Mouse (Mus musculus) midbrain, postnatal 0 days (tissue): ENCODE measurements around the gene St8sia1. TPM values are rescaled to one million over a fixed set of nuclear protein-coding genes. Genes with fewer than 3 reads are reported as not detected.

Experiments used
- ATAC-seq: fragments of 200-750 bp; cut with Nextera tagmentation; 2 replicates; pipeline ENCODE4 v1.8.0; 2017; ENCODE audit warnings: moderate number of reproducible peaks, mild to moderate bottlenecking, moderate TSS enrichment, moderate library complexity; ENCODE audit not compliant: low FRiP score
- DNase-seq: peaks from one replicate; pipeline ENCODE4 v3.0.0-alpha.2; 2015; ENCODE audit warnings: low spot score
- H3K27ac ChIP-seq: fragments of 300-500 bp; sonication (generic); 2 replicates; pipeline ENCODE4 v1.5.1; 2014; ENCODE audit warnings: low read depth, mild to moderate bottlenecking, low read length, mixed read lengths
- H3K27me3 ChIP-seq: fragments of 300-500 bp; sonication (generic); 2 replicates; pipeline ENCODE4 v1.6.1; 2014; ENCODE audit warnings: low read length, control low read depth, mixed read lengths; ENCODE audit not compliant: insufficient read depth
- H3K36me3 ChIP-seq: fragments of 300-500 bp; sonication (generic); 2 replicates; pipeline ENCODE4 v1.6.1; 2014; ENCODE audit warnings: low read length, control low read depth, mixed read lengths; ENCODE audit not compliant: insufficient read depth
- H3K4me1 ChIP-seq: fragments of 300-500 bp; sonication (generic); 2 replicates; pipeline ENCODE4 v1.6.1; 2014; ENCODE audit warnings: mild to moderate bottlenecking, control low read depth, antibody characterized with exemption, low read length, mixed read lengths; ENCODE audit not compliant: insufficient read depth
- H3K4me2 ChIP-seq: fragments of 300-500 bp; sonication (generic); 2 replicates; pipeline ENCODE4 v1.6.1; 2014; ENCODE audit warnings: low read depth, mild to moderate bottlenecking, low read length, mixed read lengths; ENCODE audit not compliant: poor library complexity, severe bottlenecking
- H3K4me3 ChIP-seq: fragments of 300-500 bp; sonication (generic); 2 replicates; pipeline ENCODE4 v1.5.1; 2014; ENCODE audit warnings: low read depth, mild to moderate bottlenecking, low read length, moderate library complexity
- H3K9ac ChIP-seq: fragments of 300-500 bp; sonication (generic); replicated peaks from 2 replicates; pipeline ENCODE4 v1.6.1; 2014; ENCODE audit warnings: mild to moderate bottlenecking, low read length, moderate library complexity, mixed read lengths; ENCODE audit not compliant: poor library complexity, severe bottlenecking
- H3K9me3 ChIP-seq: fragments of 300-500 bp; sonication (generic); 2 replicates; pipeline ENCODE4 v1.6.1; 2016; ENCODE audit warnings: low read length, control low read depth
- CTCF ChIP-seq: IDR thresholded peaks from 2 replicates; pipeline ENCODE4 v1.5.1; 2016; ENCODE audit warnings: antibody characterized with exemption, mild to moderate bottlenecking
- WGBS: fragments of 180-500 bp; shearing (Covaris S2); extraction: QIAGEN DNeasy Blood & Tissue Kit; methylation state at CpG from one replicate; pipeline ENCODE4 v1.1.7; 2014; 5-methylcytosine and 5-hydroxymethylcytosine counted together
- polyA plus RNA-seq: library from polyadenylated mRNA; unstranded; fragments of >200 nt; fragmentation: Nextera tagmentation; extraction: Ambion mirVana; gene quantifications from 2 replicates; pipeline ENCODE4 v1.2.1, GENCODE M21; 2015
- total RNA-seq: library from RNA; depleted of rRNA; stranded (reverse); fragments of >200 nt; gene quantifications from 2 replicates; pipeline ENCODE4 v1.2.3, GENCODE M21; 2014

The St8sia1 gene
- total and polyA plus RNA-seq, 2 experiments from 2014 or later = 4.5 to 17.7 TPM

- ATAC-seq (no peak), DNase-seq (no peak)
- peak overlapping the region; percentile 33; the same call in 1 of the 2 replicates for H3K9ac ChIP-seq
- no peaks in the 10 kb centered on the region for H3K9me3 ChIP-seq
- peak overlapping the region; percentile 47 for H3K4me2 ChIP-seq
- H3K4me3 ChIP-seq = peak overlapping the region; percentile 35
- H3K27ac ChIP-seq = no peak overlapping the region
- 49% methylated on average over 10 of the region's 10 CpGs for WGBS
- H3K4me1 ChIP-seq = peaks cover 2% of the 10 kb centered on the region; the same call in 1 of the 2 replicates
- H3K27me3 ChIP-seq = no peaks in the 10 kb centered on the region
- TF ChIP-seq CTCF = no peak
- no peaks in the 10 kb centered on the region for H3K36me3 ChIP-seq
These were observed 150.2 kb downstream of the St8sia1 start for GRCm38 (mm10) chr6:142814011-142814410.

GRCm38 (mm10) chr6:142812969-142813368 lies 151.3 kb downstream of the St8sia1 start:
- ATAC-seq = no peak
- H3K27ac ChIP-seq = no peak overlapping the region
- TF ChIP-seq CTCF = no peak
- H3K4me1 ChIP-seq = peaks cover 2% of the 10 kb centered on the region; the same call in 1 of the 2 replicates
- no peak overlapping the region for H3K9ac ChIP-seq
- no peak overlapping the region for H3K4me3 ChIP-seq
- H3K4me2 ChIP-seq = no peak overlapping the region
- H3K36me3 ChIP-seq = no peaks in the 10 kb centered on the region
- WGBS = 60% methylated on average over 5 of the region's 5 CpGs
- H3K27me3 ChIP-seq = no peaks in the 10 kb centered on the region
- no peak for DNase-seq
- H3K9me3 ChIP-seq = no peaks in the 10 kb centered on the region

DNA sequence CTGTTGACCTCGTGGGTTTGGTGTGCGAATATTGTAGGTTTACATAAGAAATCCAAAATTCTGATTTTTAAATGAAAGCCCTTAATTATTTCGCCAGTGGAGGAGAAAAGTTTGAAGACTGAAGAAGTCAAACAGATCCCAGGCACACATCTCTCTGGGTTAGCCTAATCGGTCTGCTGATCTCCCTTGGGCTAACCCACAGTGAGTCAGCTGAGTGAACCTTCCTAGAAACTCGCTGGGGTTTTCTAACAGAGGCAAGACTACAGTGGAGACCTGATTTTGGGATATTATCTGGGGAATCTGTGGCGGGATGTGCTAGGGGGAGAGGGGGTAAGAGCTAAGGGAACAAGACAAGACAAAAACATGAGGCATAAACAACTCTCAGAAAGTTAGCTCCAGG lies 154.0 kb downstream of the St8sia1 start:
- ATAC-seq (no peak), DNase-seq (no peak)
- H3K4me2 ChIP-seq = no peak overlapping the region
- H3K27ac ChIP-seq = no peak overlapping the region
- no peaks in the 10 kb centered on the region for H3K9me3 ChIP-seq
- no peaks in the 10 kb centered on the region for H3K27me3 ChIP-seq
- H3K36me3 ChIP-seq = no peaks in the 10 kb centered on the region
- H3K4me1 ChIP-seq = peaks cover 2% of the 10 kb centered on the region; the same call in 1 of the 2 replicates
- WGBS = 63% methylated on average over 6 of the region's 6 CpGs
- no peak overlapping the region for H3K9ac ChIP-seq
- H3K4me3 ChIP-seq = no peak overlapping the region
- TF ChIP-seq CTCF = no peak

- Histone ChIP-seq H3K4me2 (no peak overlapping the region), H3K4me1 (peaks cover 2% of the 10 kb centered on the region; the same call in 1 of the 2 replicates), H3K9me3 (no peaks in the 10 kb centered on the region), H3K27ac (no peak overlapping the region), H3K4me3 (no peak overlapping the region), H3K27me3 (no peaks in the 10 kb centered on the region), H3K9ac (no peak overlapping the region), H3K36me3 (no peaks in the 10 kb centered on the region)
- no peak for TF ChIP-seq CTCF
- 51% methylated on average over 6 of the region's 6 CpGs for WGBS
- DNase-seq (no peak), ATAC-seq (no peak)
These were observed 154.7 kb downstream of the St8sia1 start for GRCm38 (mm10) chr6:142809373-142810098.

GRCm38 (mm10) chr6:142806326-142806725 lies 157.9 kb downstream of the St8sia1 start:
- Histone ChIP-seq H3K27ac (no peak overlapping the region), H3K4me2 (no peak overlapping the region), H3K36me3 (no peaks in the 10 kb centered on the region), H3K27me3 (no peaks in the 10 kb centered on the region), H3K9ac (no peak overlapping the region), H3K4me1 (no peaks in the 10 kb centered on the region), H3K4me3 (no peak overlapping the region), H3K9me3 (no peaks in the 10 kb centered on the region)
- ATAC-seq (no peak), DNase-seq (no peak)
- WGBS = 95% methylated on average over 4 of the region's 4 CpGs
- no peak for TF ChIP-seq CTCF

DNA sequence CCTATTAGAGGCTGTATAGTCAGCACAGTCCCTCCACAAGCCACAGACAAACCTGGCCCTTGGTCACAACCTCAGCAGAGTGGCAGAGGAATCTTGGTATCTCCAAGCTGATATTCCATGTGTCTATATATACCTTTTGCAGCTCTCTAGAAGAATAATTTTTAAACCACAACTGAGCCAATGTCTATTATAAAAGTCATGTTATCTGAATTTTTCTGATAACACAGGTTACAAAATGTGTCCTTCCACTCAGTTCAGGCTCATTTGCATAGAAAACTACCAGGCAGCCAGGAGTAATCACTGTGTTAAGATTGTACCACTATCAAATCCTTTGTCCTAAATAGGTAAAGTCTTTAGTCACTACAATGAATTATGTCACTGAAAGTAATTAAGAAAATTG lies 159.8 kb downstream of the St8sia1 start, which contains the start of gene Sult6b2:
Sult6b2 (minus strand) TSS at position 101 of the 400 bp plus-strand sequence.
- Histone ChIP-seq H3K4me3 (no peak within 1 kb of the TSS), H3K27me3 (no peaks in the 10 kb centered on the region), H3K9me3 (no peaks in the 10 kb centered on the region), H3K36me3 (no peaks in the 10 kb centered on the region), H3K27ac (no peak within 1 kb of the TSS), H3K4me2 (no peak within 1 kb of the TSS), H3K9ac (no peak within 1 kb of the TSS), H3K4me1 (no peaks in the 10 kb centered on the region)
- no peak for TF ChIP-seq CTCF
- DNase-seq (no peak), ATAC-seq (no peak)
